Mouse (Mus musculus): ENCODE measurements around the gene Pnpla6. TPM values are rescaled to one million over a fixed set of nuclear protein-coding genes. Genes with fewer than 3 reads are reported as not detected.
"Not testable (repeated sequence)": the region's sequence is repeated elsewhere in the genome, so short reads cannot be mapped to it uniquely, and the experiment has no call there.

The Pnpla6 gene
- total RNA-seq, 2 experiments from 2014 or later: 71.8 to 76.2 TPM

DNA sequence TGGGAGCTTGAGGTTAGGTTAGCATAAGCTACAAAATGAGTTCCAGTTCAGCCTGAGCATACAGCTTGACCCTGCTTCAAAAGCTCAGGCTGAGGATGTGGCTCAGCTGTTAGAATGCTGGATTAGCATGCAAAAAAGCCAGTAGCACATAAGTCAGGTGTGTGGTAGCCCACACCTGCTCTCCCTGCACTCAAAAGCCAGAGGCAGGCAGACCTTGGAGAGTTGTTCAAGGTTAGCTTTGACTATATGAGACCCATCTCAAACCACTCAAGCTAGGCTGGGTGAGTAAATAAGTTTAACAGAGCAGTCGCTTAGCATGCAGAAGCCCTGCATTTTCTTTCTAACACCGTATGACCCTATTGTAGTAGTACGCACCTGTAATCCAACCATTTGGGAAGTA, 59.4 kb downstream of the Pnpla6 start:
- DNase-seq (ENCODE audit: low spot score in 2 of 2): no peak

DNA sequence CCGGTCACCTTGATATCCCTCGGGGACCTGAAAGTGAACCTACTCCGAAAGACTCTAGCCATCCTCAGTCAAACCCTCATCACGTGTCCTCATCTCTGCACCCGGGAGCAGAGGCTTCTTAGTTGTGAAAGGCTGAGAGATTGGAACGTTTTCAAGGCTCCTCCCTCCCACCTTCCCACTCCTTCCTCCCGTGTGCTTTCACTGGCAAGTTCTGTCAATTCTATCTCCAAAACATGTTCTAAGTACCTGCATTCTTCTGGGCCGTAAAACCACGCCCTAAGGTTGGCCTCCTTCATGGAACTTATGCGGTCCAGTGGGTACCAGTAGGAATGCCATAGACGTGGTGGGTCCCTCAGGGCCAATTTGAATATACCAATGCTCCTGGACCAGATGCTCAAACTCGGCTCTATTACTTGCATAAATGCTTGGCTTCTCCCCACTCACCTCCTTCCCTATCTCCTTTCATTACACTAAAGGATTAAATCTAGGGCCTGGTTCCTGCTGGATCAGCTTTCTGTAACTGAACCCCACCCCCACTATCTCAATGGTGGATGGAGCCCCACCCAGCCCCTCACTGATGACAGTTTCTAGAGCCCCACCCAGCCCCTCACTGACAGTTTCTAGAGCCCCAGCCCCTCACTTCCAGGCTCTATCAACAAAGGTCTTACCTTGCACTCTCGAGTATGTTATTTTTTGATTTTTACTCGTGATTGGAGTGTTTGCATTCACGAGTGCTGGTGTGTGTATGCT, 61.2 kb downstream of the Pnpla6 start:
- no peak for DNase-seq (ENCODE audit: low spot score in 2 of 2)

DNA sequence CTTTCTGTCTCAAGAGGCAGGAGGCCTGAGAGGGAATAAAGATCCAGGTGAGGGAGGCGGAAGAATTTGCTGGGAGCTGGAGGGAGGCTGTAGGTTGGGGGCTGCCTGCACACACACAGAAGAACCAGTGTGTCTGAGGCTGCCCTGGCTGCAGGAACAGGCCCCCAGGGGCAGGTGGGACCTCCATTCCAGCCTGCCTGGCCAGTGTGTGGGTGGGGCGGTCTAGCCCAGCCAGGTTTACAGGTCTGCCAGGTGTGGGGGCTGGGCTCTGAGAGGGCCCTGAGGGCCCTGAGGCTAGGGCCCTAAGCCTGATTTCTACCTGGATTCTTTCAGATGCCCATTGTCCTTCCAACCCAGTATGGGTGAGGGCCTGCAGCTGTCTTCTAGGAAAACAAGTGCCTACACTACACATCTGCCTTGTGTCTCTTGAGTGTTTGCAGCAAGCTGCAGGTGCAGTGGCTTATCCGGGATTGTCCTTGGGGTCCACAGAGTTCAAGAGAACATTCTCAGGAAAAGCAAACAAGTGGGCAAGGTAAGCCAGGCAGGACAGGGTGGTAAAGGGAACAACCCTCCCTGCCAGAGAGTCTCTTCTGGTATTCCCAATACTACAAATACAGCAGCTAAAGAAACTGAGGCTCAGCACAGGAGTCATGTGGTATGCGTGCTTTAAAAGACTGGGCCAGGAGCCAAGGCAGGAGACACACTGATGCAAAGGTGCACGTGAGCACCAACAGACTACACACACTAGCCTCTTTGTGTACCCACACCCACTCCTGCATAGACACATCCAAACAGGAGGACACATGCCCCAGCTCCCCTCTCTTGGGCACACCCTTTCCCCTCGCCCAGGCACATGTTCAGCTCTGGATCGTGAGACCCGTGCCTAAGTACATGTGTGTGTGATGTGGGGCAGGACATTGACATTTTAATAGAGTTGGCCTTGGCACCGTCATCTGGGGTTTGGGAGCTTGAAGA, 64.5 kb downstream of the Pnpla6 start:
- no peak for DNase-seq (ENCODE audit: low spot score in 2 of 2)

DNA sequence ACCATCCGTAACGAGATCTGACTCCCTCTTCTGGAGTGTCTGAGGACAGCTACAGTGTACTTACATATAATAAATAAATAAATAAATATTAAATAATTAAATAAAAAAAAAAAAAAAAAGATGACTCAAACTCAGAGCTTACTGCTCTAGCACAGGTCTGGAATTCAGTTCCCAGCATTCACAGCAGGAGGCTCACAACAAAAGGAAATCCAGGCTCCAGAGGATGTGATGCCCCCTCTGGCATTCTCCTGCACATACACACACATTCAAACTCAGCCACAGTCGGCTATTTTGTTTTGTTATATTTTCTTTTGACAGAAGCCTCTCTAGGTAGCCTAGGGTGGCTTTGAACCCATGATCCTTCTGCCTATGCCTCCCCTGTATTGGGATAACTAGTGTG, 66.8 kb downstream of the Pnpla6 start:
- DNase-seq (ENCODE audit: low spot score in 2 of 2): not testable (repeated sequence)

DNA sequence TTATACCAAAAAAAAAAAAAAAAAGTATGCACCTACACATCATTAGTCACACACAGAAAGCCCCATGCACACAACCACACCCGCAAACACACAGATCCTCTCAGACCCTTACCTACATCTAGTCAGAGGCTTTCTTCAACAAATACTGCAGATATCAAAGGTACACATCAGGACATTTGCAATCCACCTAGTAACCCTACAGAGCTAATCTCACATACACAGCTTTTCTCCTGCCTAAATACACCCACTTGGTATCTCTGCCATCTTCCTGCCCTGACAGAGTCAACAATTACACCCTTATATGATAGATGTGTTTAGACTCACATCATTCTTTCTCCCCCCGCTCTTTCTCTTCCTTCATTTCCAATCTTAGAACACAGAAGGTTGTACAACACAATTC, 71.3 kb downstream of the Pnpla6 start:
- no peak for DNase-seq (ENCODE audit: low spot score in 2 of 2)

DNA sequence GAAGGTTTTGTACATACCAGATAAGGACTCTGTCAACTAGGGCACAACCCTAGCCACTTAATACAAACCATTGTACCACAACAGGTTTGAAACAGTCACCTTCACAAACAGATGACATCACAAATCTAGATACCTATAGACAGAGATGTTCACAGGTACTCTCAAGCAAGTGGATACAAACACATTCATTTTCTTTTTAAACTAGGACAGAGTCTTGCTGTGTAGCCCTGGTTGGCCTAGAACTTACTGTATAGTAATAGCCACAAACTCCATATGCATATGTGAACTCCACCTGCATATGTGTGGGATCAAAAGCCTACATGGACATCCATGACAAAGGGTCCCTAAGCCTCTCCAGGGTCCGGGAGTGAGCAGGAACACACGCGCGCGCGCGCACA, 71.8 kb downstream of the Pnpla6 start, which contains the start of gene Camsap3:
Gene Camsap3, plus strand, starts transcription at position 301 of the 398 bp plus-strand sequence.
- no peak for DNase-seq (ENCODE audit: low spot score in 2 of 2)

DNA sequence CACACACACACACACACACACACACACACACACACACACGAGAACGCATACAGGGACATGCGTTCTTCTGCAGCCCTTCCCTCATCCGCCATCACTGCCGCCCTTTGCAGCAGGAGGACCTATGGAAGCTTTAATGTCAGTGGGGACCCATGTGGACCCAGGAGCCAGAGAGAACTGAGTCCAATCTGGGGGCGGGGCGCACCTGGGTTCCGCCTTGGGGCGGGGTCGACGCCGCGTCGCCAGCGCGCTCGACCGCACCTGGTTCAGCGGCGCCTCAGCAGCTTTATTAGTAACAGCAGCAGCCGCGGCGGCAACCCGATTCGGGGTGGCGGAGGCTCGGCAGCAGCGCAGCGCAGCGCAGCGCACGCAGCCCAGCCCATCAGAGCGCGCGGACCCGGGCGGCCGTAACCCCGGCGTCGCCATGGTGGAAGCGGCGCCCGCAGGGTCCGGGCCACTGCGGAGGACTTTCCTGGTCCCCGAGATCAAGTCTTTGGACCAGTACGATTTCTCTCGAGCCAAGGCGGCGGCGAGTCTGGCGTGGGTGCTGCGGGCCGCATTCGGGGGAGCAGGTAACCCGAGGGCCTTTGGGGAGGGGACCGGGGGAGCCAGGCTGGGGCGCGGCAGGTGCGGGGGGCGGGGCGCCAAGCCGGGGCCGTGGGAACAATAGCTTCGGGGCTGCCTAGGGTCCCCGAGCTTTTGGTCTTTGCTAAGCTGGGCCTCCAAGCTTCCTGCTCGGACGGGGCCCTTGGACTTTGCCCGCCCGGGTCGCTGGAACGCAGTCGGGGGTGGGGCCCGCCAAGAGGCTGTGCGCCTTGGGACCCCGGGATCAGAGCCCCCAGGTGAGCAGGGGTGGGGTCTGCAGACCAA, 72.4 kb downstream of the Pnpla6 start:
- DNase-seq (ENCODE audit: low spot score in 2 of 2): peak; percentile 53 to 70

DNA sequence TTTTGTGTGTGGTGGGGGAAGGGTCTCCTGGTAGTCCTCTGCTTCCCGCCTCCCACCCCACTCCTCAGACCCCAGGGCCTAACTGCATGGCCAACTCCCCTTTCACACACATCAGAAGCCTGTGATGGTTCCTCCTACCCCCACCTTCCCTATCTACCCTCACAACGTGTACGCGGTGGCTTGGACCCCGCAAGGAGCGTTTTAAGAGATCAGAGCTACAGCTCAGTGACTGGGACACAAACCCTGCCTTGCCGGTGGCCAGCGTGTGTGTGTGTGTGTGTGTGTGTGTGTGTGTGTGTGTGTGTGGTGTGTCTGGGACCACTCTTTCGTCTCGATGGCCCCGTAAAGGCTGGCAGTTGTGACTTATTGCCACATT, 73.1 kb downstream of the Pnpla6 start:
- no peak for DNase-seq (ENCODE audit: low spot score in 2 of 2)

DNA sequence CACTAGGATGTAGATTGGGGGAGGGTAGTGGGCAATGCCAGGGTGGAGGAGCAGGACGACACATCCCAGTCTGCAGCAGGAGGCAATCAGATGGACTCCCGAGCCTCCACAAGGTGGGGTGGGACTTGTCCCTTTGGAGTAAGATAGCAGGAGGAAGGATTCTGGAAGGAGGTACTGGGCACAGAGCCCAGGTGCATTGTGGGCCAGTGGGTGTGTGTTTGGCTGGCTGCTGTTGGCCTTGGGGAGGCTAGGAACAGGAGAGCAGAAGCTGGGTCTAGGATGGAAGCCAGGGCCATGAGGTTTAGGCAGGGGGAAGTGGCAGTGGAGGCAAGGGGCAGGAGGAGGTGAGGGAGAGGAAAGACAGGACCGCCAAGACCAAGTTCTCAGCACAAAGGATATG, 78.3 kb downstream of the Pnpla6 start:
- no peak for DNase-seq (ENCODE audit: low spot score in 2 of 2)

Other genes starting within 250 kb of the Pnpla6 start
- gene Insr, start 235.8 kb upstream of the Pnpla6 start, total RNA-seq (2021): 10 to 100 TPM; 46.9 to 47.6 TPM
- gene A430078G23Rik, start 162.0 kb upstream of the Pnpla6 start, total RNA-seq (2021): not detected
- 10 to 100 TPM; 49.0 to 51.3 TPM for gene Arhgef18, start 122.4 kb upstream of the Pnpla6 start, total RNA-seq (2021)
- gene Pex11g, start 47.7 kb upstream of the Pnpla6 start, total RNA-seq (2021): 1 to 10 TPM in 1 of 2 experiments, under 1 TPM in 1; 0.97 to 1.7 TPM
- gene Tex45, start 44.5 kb upstream of the Pnpla6 start, total RNA-seq (2021): under 1 TPM in 1 of 2 experiments, not detected in 1; 0.20 TPM
- 10 to 100 TPM; 30.9 to 31.2 TPM for gene Zfp358, start 22.2 kb upstream of the Pnpla6 start, total RNA-seq (2021)
- 10 to 100 TPM; 76.0 to 77.3 TPM for gene Mcoln1, start 14.9 kb upstream of the Pnpla6 start, total RNA-seq (2021)
- not detected for gene C330021F23Rik, start 52.6 kb downstream of the Pnpla6 start, total RNA-seq (2021)
- gene Camsap3, start 71.9 kb downstream of the Pnpla6 start, total RNA-seq (2021): 10 to 100 TPM; 31.1 to 36.9 TPM
- 10 to 100 TPM; 39.6 to 41.2 TPM for gene Xab2, start 105.9 kb downstream of the Pnpla6 start, total RNA-seq (2021)
- gene Pet100, start 106.2 kb downstream of the Pnpla6 start, total RNA-seq (2021): 10 to 100 TPM; 80.9 to 84.3 TPM
- under 1 TPM in 1 of 2 experiments, not detected in 1; 0.92 TPM for gene Pcp2, start 110.2 kb downstream of the Pnpla6 start, total RNA-seq (2021)
- gene Stxbp2, start 115.6 kb downstream of the Pnpla6 start, total RNA-seq (2021): 10 to 100 TPM; 43.6 to 52.5 TPM
- under 1 TPM; 0.74 to 0.79 TPM for gene Retn, start 140.4 kb downstream of the Pnpla6 start, total RNA-seq (2021)
- under 1 TPM in 1 of 2 experiments, not detected in 1; 0.23 TPM for gene Mcemp1, start 150.4 kb downstream of the Pnpla6 start, total RNA-seq (2021)
- gene Fcor, start 157.0 kb downstream of the Pnpla6 start, total RNA-seq (2021): 10 to 100 TPM; 12.9 to 14.8 TPM
- 10 to 100 TPM; 29.8 to 32.4 TPM for gene Trappc5, start 160.9 kb downstream of the Pnpla6 start, total RNA-seq (2021)
- gene Fcer2a, start 178.8 kb downstream of the Pnpla6 start, total RNA-seq (2021): not detected
- not detected for gene Clec4g, start 205.3 kb downstream of the Pnpla6 start, total RNA-seq (2021)
- 1 to 10 TPM in 1 of 2 experiments, under 1 TPM in 1; 0.57 to 1.0 TPM for gene Cd209a, start 233.6 kb downstream of the Pnpla6 start, total RNA-seq (2021)

All from layer of hippocampus, adult 18-20 months (tissue).